In genomic region chr8:123732332-123732731, GRCm38 (mm10) we compare ENCODE assay signal across 18 mouse cellular contexts.
DNase-seq lines count a peak whose midpoint lies in the region; ATAC-seq and TF ChIP-seq lines count a peak whose summit lies in the region.
"Had no signal": no experiment of that assay in that cellular context is flagged by ENCODE, and none has a peak within 500 bp of the region (broad histone marks: within the 10 kb centered on the region; RNA-seq: fewer than 3 reads in every experiment).

No protein-coding gene starts in this region.

- no peak overlapping the region for H3K9ac ChIP-seq in heart, embryonic 12.5 days
- H3K9ac ChIP-seq in heart, adult 2 months (ENCODE audit: low read depth, low read length) = no peak overlapping the region
- H3K9ac ChIP-seq in hindbrain, embryonic 11.5 days (ENCODE audit: low read depth, low read length) = no peak overlapping the region
- H3K9ac ChIP-seq in hindbrain, embryonic 16.5 days (ENCODE audit: low read depth, low read length) = no peak overlapping the region
- H3K9ac ChIP-seq in lung, embryonic 14.5 days = no peak overlapping the region
- H3K9ac ChIP-seq in stomach, embryonic 16.5 days (ENCODE audit: low read length) = no peak overlapping the region
- H3K9ac ChIP-seq: limb, embryonic 15.5 days had no signal

- H3K9me3 ChIP-seq in heart, embryonic 12.5 days (replicated peaks) = no peaks in the 10 kb centered on the region
- H3K9me3 ChIP-seq in hindbrain, embryonic 11.5 days (ENCODE audit: control insufficient read depth, low read length) = no peaks in the 10 kb centered on the region
- no peaks in the 10 kb centered on the region for H3K9me3 ChIP-seq in hindbrain, embryonic 16.5 days (ENCODE audit: control insufficient read depth, low read length)
- no peaks in the 10 kb centered on the region for H3K9me3 ChIP-seq in lung, embryonic 14.5 days (ENCODE audit: low read depth, low read length)
- no peaks in the 10 kb centered on the region for H3K9me3 ChIP-seq in stomach, embryonic 16.5 days (replicated peaks; ENCODE audit: control insufficient read depth, low read length)
- H3K9me3 ChIP-seq: limb, embryonic 15.5 days had no signal

- H3K79me2 ChIP-seq in heart, adult 2 months (replicated peaks; ENCODE audit: control insufficient read depth, insufficient read depth, low read length) = no peaks in the 10 kb centered on the region

- no peak overlapping the region for H3K4me3 ChIP-seq in heart, embryonic 12.5 days
- no peak overlapping the region for H3K4me3 ChIP-seq in heart, adult 2 months
- H3K4me3 ChIP-seq in hindbrain, embryonic 11.5 days (ENCODE audit: low read depth, low read length) = no peak overlapping the region
- no peak overlapping the region for H3K4me3 ChIP-seq in hindbrain, embryonic 16.5 days (ENCODE audit: low read length)
- H3K4me3 ChIP-seq in lung, embryonic 14.5 days (ENCODE audit: low read depth, low read length) = no peak overlapping the region
- no peak overlapping the region for H3K4me3 ChIP-seq in stomach, embryonic 16.5 days (replicated peaks; ENCODE audit: low read length)
- H3K4me3 ChIP-seq: gastrocnemius, adult 2 months; limb, embryonic 15.5 days had no signal

- no peak for TF ChIP-seq CTCF in heart, adult 2 months (IDR thresholded peaks at IDR 0.05)
- TF ChIP-seq CTCF in lung, embryonic 14.5 days (IDR thresholded peaks at IDR 0.05; ENCODE audit: low read depth) = no peak

- 0 out of 2 replicates have a peak, but pooled peaks cover 3% of the 10 kb centered on the region for H3K27me3 ChIP-seq in heart, embryonic 12.5 days (replicated peaks)
- no peaks in the 10 kb centered on the region for H3K27me3 ChIP-seq in heart, adult 2 months (ENCODE audit: control insufficient read depth, insufficient read depth, low read length)
- H3K27me3 ChIP-seq in hindbrain, embryonic 11.5 days (ENCODE audit: control insufficient read depth, insufficient read depth, low read length) = no peaks in the 10 kb centered on the region
- H3K27me3 ChIP-seq in hindbrain, embryonic 16.5 days (replicated peaks; ENCODE audit: control insufficient read depth, insufficient read depth, low read length) = peaks cover 4% of the 10 kb centered on the region; the same call in 1 of the 2 replicates
- no peaks in the 10 kb centered on the region for H3K27me3 ChIP-seq in lung, embryonic 14.5 days (ENCODE audit: insufficient read depth, low read length)
- no peaks in the 10 kb centered on the region for H3K27me3 ChIP-seq in stomach, embryonic 16.5 days (ENCODE audit: control insufficient read depth, insufficient read depth, low read length)

- peak; percentile 59 for ATAC-seq in heart, embryonic 12.5 days (ENCODE audit: insufficient number of reproducible peaks, low FRiP score)
- ATAC-seq in hindbrain, embryonic 11.5 days (ENCODE audit: low FRiP score) = no peak
- ATAC-seq in hindbrain, embryonic 16.5 days = no peak
- peak; percentile 65; the same call in 1 of the 2 replicates for ATAC-seq in lung, embryonic 14.5 days (ENCODE audit: insufficient read depth)
- ATAC-seq in stomach, embryonic 16.5 days (ENCODE audit: insufficient read depth, low FRiP score) = peak; percentile 31; the same call in 1 of the 2 replicates
- ATAC-seq: hindbrain, postnatal 0 days had no signal

- intact Hi-C loops in heart, adult 2 months (cut with DNase I) = no loop called here

- peak overlapping the region; percentile 77 for H3K27ac ChIP-seq in heart, embryonic 12.5 days (ENCODE audit: poor library complexity, severe bottlenecking)
- no peak overlapping the region for H3K27ac ChIP-seq in heart, adult 2 months
- 0 out of 2 replicates have a peak overlapping the region, but pooled peaks have one; percentile 33 for H3K27ac ChIP-seq in hindbrain, embryonic 11.5 days (ENCODE audit: low read depth, low read length)
- no peak overlapping the region for H3K27ac ChIP-seq in hindbrain, embryonic 16.5 days (ENCODE audit: low read depth, low read length)
- H3K27ac ChIP-seq in lung, embryonic 14.5 days (ENCODE audit: low read depth) = peak overlapping the region; percentile 55; the same call in 1 of the 2 replicates
- H3K27ac ChIP-seq in stomach, embryonic 16.5 days (ENCODE audit: low read length) = no peak overlapping the region
- H3K27ac ChIP-seq: gastrocnemius, adult 2 months; hindbrain, postnatal 0 days; limb, embryonic 15.5 days had no signal

- H3K4me1 ChIP-seq in heart, embryonic 12.5 days (replicated peaks) = peaks cover 37% of the 10 kb centered on the region
- H3K4me1 ChIP-seq in heart, adult 2 months (ENCODE audit: control insufficient read depth, insufficient read depth, low read length) = 0 out of 2 replicates have a peak, but pooled peaks cover 1% of the 10 kb centered on the region
- H3K4me1 ChIP-seq in hindbrain, embryonic 11.5 days (replicated peaks; ENCODE audit: control insufficient read depth, insufficient read depth, low read length) = peaks cover 8% of the 10 kb centered on the region; the same call in 1 of the 2 replicates
- H3K4me1 ChIP-seq in hindbrain, embryonic 16.5 days (ENCODE audit: control insufficient read depth, insufficient read depth, low read depth, low read length) = peaks cover 26% of the 10 kb centered on the region
- peaks cover 10% of the 10 kb centered on the region for H3K4me1 ChIP-seq in lung, embryonic 14.5 days (ENCODE audit: insufficient read depth)
- H3K4me1 ChIP-seq in stomach, embryonic 16.5 days (ENCODE audit: control insufficient read depth, insufficient read depth, low read length) = peaks cover 22% of the 10 kb centered on the region

- 11% methylated on average over 4 of the region's 4 CpGs for WGBS in heart, embryonic 12.5 days
- WGBS in heart, adult 2 months = 43% methylated on average over 4 of the region's 4 CpGs
- WGBS in hindbrain, embryonic 11.5 days = 53% methylated on average over 4 of the region's 4 CpGs
- WGBS in hindbrain, embryonic 16.5 days = 48% methylated on average over 4 of the region's 4 CpGs
- WGBS in lung, embryonic 14.5 days = 13% methylated on average over 4 of the region's 4 CpGs
- 22% methylated on average over 4 of the region's 4 CpGs for whole genome bisulfite sequencing in stomach, embryonic 16.5 days

- H3K4me2 ChIP-seq in heart, embryonic 12.5 days = no peak overlapping the region
- H3K4me2 ChIP-seq in hindbrain, embryonic 11.5 days (replicated peaks; ENCODE audit: low read depth, low read length) = no peak overlapping the region
- H3K4me2 ChIP-seq in hindbrain, embryonic 16.5 days (ENCODE audit: low read length) = no peak overlapping the region
- no peak overlapping the region for H3K4me2 ChIP-seq in lung, embryonic 14.5 days
- no peak overlapping the region for H3K4me2 ChIP-seq in stomach, embryonic 16.5 days (ENCODE audit: low read depth, low read length)
- H3K4me2 ChIP-seq: limb, embryonic 15.5 days had no signal

- H3K36me3 ChIP-seq in heart, embryonic 12.5 days = no peaks in the 10 kb centered on the region
- H3K36me3 ChIP-seq in heart, adult 2 months (ENCODE audit: control insufficient read depth, insufficient read depth, low read length) = no peaks in the 10 kb centered on the region
- no peaks in the 10 kb centered on the region for H3K36me3 ChIP-seq in hindbrain, embryonic 11.5 days (ENCODE audit: control insufficient read depth, insufficient read depth, low read length)
- H3K36me3 ChIP-seq in hindbrain, embryonic 16.5 days (ENCODE audit: control insufficient read depth, insufficient read depth, low read length) = no peaks in the 10 kb centered on the region
- H3K36me3 ChIP-seq in lung, embryonic 14.5 days (ENCODE audit: insufficient read depth) = no peaks in the 10 kb centered on the region
- H3K36me3 ChIP-seq in stomach, embryonic 16.5 days (ENCODE audit: control insufficient read depth, insufficient read depth, low read length) = no peaks in the 10 kb centered on the region
- H3K36me3 ChIP-seq: limb, embryonic 15.5 days had no signal

- no peak for TF ChIP-seq EP300 in heart, adult 2 months (IDR thresholded peaks at IDR 0.05; ENCODE audit: insufficient read depth, low read depth, low read length)

- no peak for TF ChIP-seq POLR2A in heart, adult 2 months (IDR thresholded peaks at IDR 0.05; ENCODE audit: insufficient read depth, low read depth, low read length)

- no peak for DNase-seq in heart, adult 2 months
- DNase-seq in hindbrain, embryonic 11.5 days (ENCODE audit: low spot score) = no peak
- peak; percentile 66 for DNase-seq in lung, embryonic 14.5 days
- no peak for DNase-seq in lung, postnatal 4 days
- DNase-seq in T-cell, adult 2 months (ENCODE audit: low spot score) = no peak
- DNase-seq: B cell, adult 2 months; cerebellum, adult 18-20 months; cerebellum, postnatal 25 days; gastrocnemius, adult 2 months; kidney, postnatal 10 days; lung, postnatal 36 days; right cerebral cortex, postnatal 25 days; thymus, postnatal 14 days had no signal

Comparison
In these comparisons a context has a peak if more than half of its experiments do, and no peak if none do; other contexts are left out.
1. H3K27ac ChIP-seq: peak in heart, embryonic 12.5 days (single experiment), hindbrain, embryonic 11.5 days (single experiment) and lung, embryonic 14.5 days (single experiment); none in heart, adult 2 months (single experiment), hindbrain, embryonic 16.5 days (single experiment) and stomach, embryonic 16.5 days (single experiment).
2. ATAC-seq: peak in heart, embryonic 12.5 days (single experiment), lung, embryonic 14.5 days (single experiment) and stomach, embryonic 16.5 days (single experiment); none in hindbrain, embryonic 11.5 days (single experiment) and hindbrain, embryonic 16.5 days (single experiment).